Mouse (Mus musculus): Measurements from ENCODE around the gene Ano6. TPM values are rescaled to one million over a fixed set of nuclear protein-coding genes. Genes with fewer than 3 reads are reported as not detected.

The Ano6 gene
- polyA plus RNA-seq, 1 experiment from 2014 or later: 46.4 TPM

GRCm38 (mm10) chr15:95858876-95859655 lies 68.4 kb downstream of the Ano6 start:
- H3K27ac ChIP-seq (ENCODE audit: low read length): no peak overlapping the region
- H3K36me3 ChIP-seq (ENCODE audit: control insufficient read depth, insufficient read depth, low read length): no peaks in the 10 kb centered on the region
- ATAC-seq (ENCODE audit: insufficient number of reproducible peaks, insufficient read depth, low FRiP score, low read depth): no peak
- peaks cover 10% of the 10 kb centered on the region; the same call in 1 of the 2 replicates for H3K4me1 ChIP-seq (ENCODE audit: control insufficient read depth, insufficient read depth, low read length)
- H3K4me2 ChIP-seq (replicated peaks; ENCODE audit: low read depth, low read length): no peak overlapping the region
- no peaks in the 10 kb centered on the region for H3K9me3 ChIP-seq (ENCODE audit: control insufficient read depth, low read depth, low read length)
- H3K9ac ChIP-seq (replicated peaks; ENCODE audit: low read depth, low read length): no peak overlapping the region
- H3K27me3 ChIP-seq (ENCODE audit: control insufficient read depth, insufficient read depth, low read length): no peaks in the 10 kb centered on the region
- WGBS: 80% methylated on average over 9 of the region's 9 CpGs
- H3K4me3 ChIP-seq (ENCODE audit: low read depth, low read length): no peak overlapping the region

- no peak for ATAC-seq (ENCODE audit: insufficient number of reproducible peaks, insufficient read depth, low FRiP score, low read depth)
- no peaks in the 10 kb centered on the region for H3K4me1 ChIP-seq (ENCODE audit: control insufficient read depth, insufficient read depth, low read length)
- H3K9me3 ChIP-seq (ENCODE audit: control insufficient read depth, low read depth, low read length): no peaks in the 10 kb centered on the region
Measured at GRCm38 (mm10) chr15:95863865-95864660, 73.4 kb downstream of the Ano6 start.

GRCm38 (mm10) chr15:95865311-95866100 lies 74.9 kb downstream of the Ano6 start:
- H3K4me1 ChIP-seq (ENCODE audit: control insufficient read depth, insufficient read depth, low read length): no peaks in the 10 kb centered on the region
- H3K9me3 ChIP-seq (ENCODE audit: control insufficient read depth, low read depth, low read length): no peaks in the 10 kb centered on the region
- no peaks in the 10 kb centered on the region; the same call in 1 of the 2 replicates for H3K36me3 ChIP-seq (ENCODE audit: control insufficient read depth, insufficient read depth, low read length)
- no peak for ATAC-seq (ENCODE audit: insufficient number of reproducible peaks, insufficient read depth, low FRiP score, low read depth)
- WGBS: 92% methylated on average over 17 of the region's 17 CpGs
- H3K4me2 ChIP-seq (replicated peaks; ENCODE audit: low read depth, low read length): no peak overlapping the region
- no peak overlapping the region for H3K9ac ChIP-seq (replicated peaks; ENCODE audit: low read depth, low read length)
- H3K27ac ChIP-seq (ENCODE audit: low read length): no peak overlapping the region
- H3K4me3 ChIP-seq (ENCODE audit: low read depth, low read length): no peak overlapping the region
- no peaks in the 10 kb centered on the region for H3K27me3 ChIP-seq (ENCODE audit: control insufficient read depth, insufficient read depth, low read length)

More at GRCm38 (mm10) chr15:95863865-95864660, 73.4 kb downstream of the Ano6 start:
- no peak overlapping the region for H3K4me3 ChIP-seq (ENCODE audit: low read depth, low read length)
- no peak overlapping the region for H3K4me2 ChIP-seq (replicated peaks; ENCODE audit: low read depth, low read length)
- H3K9ac ChIP-seq (replicated peaks; ENCODE audit: low read depth, low read length): no peak overlapping the region
- WGBS: 87% methylated on average over 17 of the region's 17 CpGs
- H3K27me3 ChIP-seq (ENCODE audit: control insufficient read depth, insufficient read depth, low read length): no peaks in the 10 kb centered on the region
- no peak overlapping the region for H3K27ac ChIP-seq (ENCODE audit: low read length)
- H3K36me3 ChIP-seq (ENCODE audit: control insufficient read depth, insufficient read depth, low read length): no peaks in the 10 kb centered on the region; the same call in 1 of the 2 replicates

- Histone ChIP-seq H3K9me3 (ENCODE audit: control insufficient read depth, low read depth, low read length) (no peaks in the 10 kb centered on the region), H3K27me3 (ENCODE audit: control insufficient read depth, insufficient read depth, low read length) (no peaks in the 10 kb centered on the region), H3K9ac (replicated peaks; ENCODE audit: low read depth, low read length) (no peak overlapping the region), H3K4me2 (replicated peaks; ENCODE audit: low read depth, low read length) (no peak overlapping the region), H3K4me1 (ENCODE audit: control insufficient read depth, insufficient read depth, low read length) (no peaks in the 10 kb centered on the region), H3K36me3 (ENCODE audit: control insufficient read depth, insufficient read depth, low read length) (no peaks in the 10 kb centered on the region; the same call in 1 of the 2 replicates), H3K27ac (ENCODE audit: low read length) (no peak overlapping the region), H3K4me3 (ENCODE audit: low read depth, low read length) (no peak overlapping the region)
- 78% methylated on average over 4 of the region's 4 CpGs for WGBS
- no peak for ATAC-seq (ENCODE audit: insufficient number of reproducible peaks, insufficient read depth, low FRiP score, low read depth)
Measured at GRCm38 (mm10) chr15:95868172-95868571, 77.5 kb downstream of the Ano6 start.

- ATAC-seq (ENCODE audit: insufficient number of reproducible peaks, insufficient read depth, low FRiP score, low read depth): no peak
- 93% methylated on average over 5 of the region's 5 CpGs for WGBS
- H3K9ac ChIP-seq (replicated peaks; ENCODE audit: low read depth, low read length): no peak overlapping the region
Measured at GRCm38 (mm10) chr15:95869611-95870010, 79.0 kb downstream of the Ano6 start.

GRCm38 (mm10) chr15:95871631-95872030 lies 81.0 kb downstream of the Ano6 start:
- H3K27ac ChIP-seq (ENCODE audit: low read length): no peak overlapping the region
- 73% methylated on average over 15 of the region's 15 CpGs for WGBS

More at GRCm38 (mm10) chr15:95869611-95870010, 79.0 kb downstream of the Ano6 start:
- Histone ChIP-seq H3K4me2 (replicated peaks; ENCODE audit: low read depth, low read length) (no peak overlapping the region), H3K9me3 (ENCODE audit: control insufficient read depth, low read depth, low read length) (no peaks in the 10 kb centered on the region), H3K36me3 (ENCODE audit: control insufficient read depth, insufficient read depth, low read length) (no peaks in the 10 kb centered on the region), H3K4me1 (ENCODE audit: control insufficient read depth, insufficient read depth, low read length) (no peaks in the 10 kb centered on the region), H3K27ac (ENCODE audit: low read length) (no peak overlapping the region), H3K4me3 (ENCODE audit: low read depth, low read length) (no peak overlapping the region), H3K27me3 (ENCODE audit: control insufficient read depth, insufficient read depth, low read length) (no peaks in the 10 kb centered on the region)

GRCm38 (mm10) chr15:95872447-95872846 lies 81.8 kb downstream of the Ano6 start:
- no peak for ATAC-seq (ENCODE audit: insufficient number of reproducible peaks, insufficient read depth, low FRiP score, low read depth)
- WGBS: 84% methylated on average over 8 of the region's 8 CpGs
- H3K9me3 ChIP-seq (ENCODE audit: control insufficient read depth, low read depth, low read length): no peaks in the 10 kb centered on the region

More at GRCm38 (mm10) chr15:95871631-95872030, 81.0 kb downstream of the Ano6 start:
- Histone ChIP-seq H3K4me3 (ENCODE audit: low read depth, low read length) (no peak overlapping the region), H3K4me2 (replicated peaks; ENCODE audit: low read depth, low read length) (no peak overlapping the region), H3K4me1 (ENCODE audit: control insufficient read depth, insufficient read depth, low read length) (no peaks in the 10 kb centered on the region), H3K9me3 (ENCODE audit: control insufficient read depth, low read depth, low read length) (no peaks in the 10 kb centered on the region), H3K27me3 (ENCODE audit: control insufficient read depth, insufficient read depth, low read length) (no peaks in the 10 kb centered on the region), H3K9ac (replicated peaks; ENCODE audit: low read depth, low read length) (no peak overlapping the region), H3K36me3 (ENCODE audit: control insufficient read depth, insufficient read depth, low read length) (no peaks in the 10 kb centered on the region)
- no peak for ATAC-seq (ENCODE audit: insufficient number of reproducible peaks, insufficient read depth, low FRiP score, low read depth)

GRCm38 (mm10) chr15:95873276-95873675 lies 82.6 kb downstream of the Ano6 start:
- H3K4me1 ChIP-seq (ENCODE audit: control insufficient read depth, insufficient read depth, low read length): no peaks in the 10 kb centered on the region
- no peak overlapping the region for H3K4me2 ChIP-seq (replicated peaks; ENCODE audit: low read depth, low read length)
- no peak overlapping the region for H3K4me3 ChIP-seq (ENCODE audit: low read depth, low read length)
- H3K27me3 ChIP-seq (ENCODE audit: control insufficient read depth, insufficient read depth, low read length): no peaks in the 10 kb centered on the region
- no peaks in the 10 kb centered on the region for H3K9me3 ChIP-seq (ENCODE audit: control insufficient read depth, low read depth, low read length)
- H3K36me3 ChIP-seq (ENCODE audit: control insufficient read depth, insufficient read depth, low read length): no peaks in the 10 kb centered on the region
- WGBS: 58% methylated on average over 1 of the region's 1 CpGs
- H3K9ac ChIP-seq (replicated peaks; ENCODE audit: low read depth, low read length): no peak overlapping the region
- H3K27ac ChIP-seq (ENCODE audit: low read length): no peak overlapping the region
- ATAC-seq (ENCODE audit: insufficient number of reproducible peaks, insufficient read depth, low FRiP score, low read depth): no peak

More at GRCm38 (mm10) chr15:95872447-95872846, 81.8 kb downstream of the Ano6 start:
- no peak overlapping the region for H3K9ac ChIP-seq (replicated peaks; ENCODE audit: low read depth, low read length)
- no peaks in the 10 kb centered on the region for H3K4me1 ChIP-seq (ENCODE audit: control insufficient read depth, insufficient read depth, low read length)
- H3K36me3 ChIP-seq (ENCODE audit: control insufficient read depth, insufficient read depth, low read length): no peaks in the 10 kb centered on the region
- H3K4me3 ChIP-seq (ENCODE audit: low read depth, low read length): no peak overlapping the region
- H3K27ac ChIP-seq (ENCODE audit: low read length): no peak overlapping the region
- no peak overlapping the region for H3K4me2 ChIP-seq (replicated peaks; ENCODE audit: low read depth, low read length)
- no peaks in the 10 kb centered on the region for H3K27me3 ChIP-seq (ENCODE audit: control insufficient read depth, insufficient read depth, low read length)

Data from stomach, embryonic 14.5 days (tissue).